Mouse (Mus musculus): ENCODE data around the gene Mlec.

GRCm38 (mm10) chr5:115099530-115099929 lies 58.4 kb downstream of the Mlec start:
- TF ChIP-seq POLR2A (IDR thresholded peaks at IDR 0.05; ENCODE audit: insufficient read length, low read depth): no peak
- TF ChIP-seq E2F4 (IDR thresholded peaks at IDR 0.05; ENCODE audit: insufficient read depth): no peak
- TF ChIP-seq REST (IDR thresholded peaks at IDR 0.05; ENCODE audit: insufficient read depth, insufficient read length): no peak
- TF ChIP-seq CEBPB (IDR thresholded peaks at IDR 0.05; ENCODE audit: insufficient read depth, poor library complexity, severe bottlenecking): no peak

Measured in myocyte (in vitro differentiated cells).